Mouse (Mus musculus) B cell, adult 67 days (primary cell): Measurements from ENCODE around the gene Khdrbs2. TPM values are rescaled to one million over a fixed set of nuclear protein-coding genes. Genes with fewer than 3 reads are reported as not detected.

Source experiments
- total RNA-seq, 2 experiments: library from RNA; stranded (reverse); gene quantifications; 4 replicates each; pipeline ENCODE4 v1.2.4; 2023

Gene Khdrbs2
- total RNA-seq: not detected

GRCm38 (mm10) chr1:32172506-32173239 is at the start of gene Khdrbs2:
TSS of gene Khdrbs2 (plus strand) at chr1:32172714.

DNA sequence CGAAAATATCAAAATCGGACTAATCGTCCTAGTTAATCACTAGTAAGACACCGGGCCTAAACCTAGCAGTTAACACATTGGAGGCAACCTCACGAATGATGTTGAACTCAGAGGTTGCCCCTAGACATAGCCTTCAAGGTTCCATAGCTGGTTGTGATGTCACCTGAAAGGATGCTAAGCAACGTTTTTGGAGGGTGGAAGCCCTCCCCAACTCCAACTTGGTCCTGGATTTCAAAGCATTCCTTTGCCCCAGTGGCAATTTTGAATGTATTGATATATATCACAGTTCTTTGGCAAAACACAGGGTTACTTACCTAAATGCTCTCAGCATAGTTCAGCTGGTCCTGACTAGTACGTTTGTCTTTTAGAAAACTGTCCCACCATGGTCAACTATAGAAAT is 374.7 kb downstream of the Khdrbs2 start, which contains the start of gene Gm5415:
Gene Gm5415, minus strand, starts transcription at position 101 of the 400 bp plus-strand sequence.

